Mouse (Mus musculus) lung, adult 18-20 months (tissue): ENCODE results near the gene Mdga1.
A peak's percentile ranks its signal among the peaks of the same experiment; 100 is the strongest.

Experiments
- DNase-seq, 2 experiments: peaks; one replicate each; pipeline ENCODE4 v3.0.0; 2022; ENCODE audit warnings: mixed read lengths in 2 of 2

Mdga1 gene

DNA sequence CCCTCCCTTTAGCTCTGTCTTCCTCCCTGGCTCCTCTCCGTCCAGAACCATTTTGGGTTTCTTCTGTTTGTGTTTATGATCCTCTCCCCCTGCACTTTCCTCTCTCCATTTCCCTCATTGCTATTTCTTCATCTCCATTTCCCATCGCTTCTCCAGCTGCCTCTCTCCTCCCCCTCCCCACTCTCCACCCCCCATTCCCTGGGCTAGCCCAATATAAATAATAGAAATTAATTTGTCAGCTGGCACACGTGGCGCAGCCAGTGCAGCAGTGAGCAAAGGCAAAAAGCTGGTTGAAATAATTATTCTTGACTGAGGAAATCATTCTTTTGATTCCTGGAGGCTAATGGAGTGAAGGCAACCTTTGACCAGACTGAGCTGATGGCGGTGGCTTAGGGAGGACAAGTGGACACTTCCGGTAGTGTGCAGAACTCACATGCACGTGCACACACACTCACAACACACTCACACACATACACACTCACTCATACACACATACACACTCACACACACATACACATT lies at the start of gene Mdga1:
Mdga1 (minus strand) TSS at position 51 of the 519 bp plus-strand sequence.
- DNase-seq = no peak

DNA sequence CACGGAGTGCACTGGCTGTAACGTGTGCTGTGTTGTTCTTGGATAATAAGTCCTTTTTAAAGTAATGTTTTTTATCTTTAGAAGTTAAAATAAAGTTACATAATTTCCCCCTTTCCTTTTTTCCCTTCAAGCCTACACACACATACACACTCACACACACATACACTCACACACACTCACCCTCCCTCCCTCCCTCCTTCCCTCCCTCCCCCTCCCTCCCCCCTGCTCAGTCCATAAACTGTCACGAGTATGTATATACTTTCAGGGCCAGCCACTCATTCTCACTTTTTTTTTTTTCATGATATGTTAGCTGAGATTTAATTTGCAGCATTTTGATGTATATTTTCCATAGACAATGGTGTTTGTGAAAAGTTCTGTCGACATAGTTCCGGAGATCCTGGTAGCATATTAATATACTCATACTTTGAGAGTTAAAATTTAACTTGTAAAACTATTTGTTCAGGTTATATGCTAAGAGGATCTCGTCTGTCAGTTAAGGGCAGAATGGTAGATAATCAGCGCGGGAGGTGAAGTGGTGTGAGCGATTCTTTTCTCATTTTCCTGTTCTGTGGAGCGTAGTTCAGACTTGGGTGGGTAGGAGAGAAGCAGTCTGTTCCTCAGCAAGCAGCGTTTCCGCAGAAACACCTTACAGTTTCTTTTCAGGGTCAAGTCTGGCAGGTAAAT lies 49.2 kb upstream of the Mdga1 start:
- no peak for DNase-seq

DNA sequence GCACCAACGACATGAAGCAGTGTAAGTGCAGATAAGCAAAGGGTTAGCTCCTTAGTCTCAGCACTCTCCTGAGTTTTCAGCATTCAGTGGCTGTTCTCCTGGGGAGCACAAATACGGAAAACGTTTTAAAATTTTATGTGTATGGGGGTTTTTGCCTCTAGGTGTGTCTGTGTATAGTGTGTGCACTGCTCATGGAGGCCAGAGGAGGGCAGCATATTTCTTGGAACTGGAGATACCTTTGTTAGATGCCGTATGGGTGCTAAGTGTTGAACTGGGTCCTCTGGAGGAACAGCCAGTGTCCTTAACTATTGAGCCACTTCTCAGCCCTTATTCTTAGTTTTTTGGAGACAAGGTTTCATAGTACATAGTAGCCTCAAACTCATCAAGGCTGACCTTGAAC lies 44.8 kb upstream of the Mdga1 start:
- no peak for DNase-seq

DNA sequence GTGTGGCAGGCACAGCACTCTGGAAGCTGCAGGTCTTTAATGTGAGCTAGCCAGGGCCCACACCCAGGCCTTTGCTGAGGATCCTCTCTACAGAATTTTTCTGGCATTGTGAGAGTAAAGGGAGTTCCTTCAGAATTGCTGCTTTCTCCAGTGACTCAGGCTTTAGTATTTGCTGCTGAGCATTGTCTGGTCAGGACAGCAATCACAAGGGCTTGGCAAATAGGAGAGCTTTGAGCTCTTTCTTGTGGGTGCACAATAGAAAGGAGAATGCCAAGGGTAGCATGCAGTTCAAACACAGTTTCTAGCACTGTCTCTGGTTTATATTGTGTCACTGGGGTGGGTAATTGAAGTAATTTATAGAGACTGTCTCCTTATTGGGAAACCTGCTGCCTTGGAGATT lies 38.5 kb upstream of the Mdga1 start:
- no peak for DNase-seq

DNA sequence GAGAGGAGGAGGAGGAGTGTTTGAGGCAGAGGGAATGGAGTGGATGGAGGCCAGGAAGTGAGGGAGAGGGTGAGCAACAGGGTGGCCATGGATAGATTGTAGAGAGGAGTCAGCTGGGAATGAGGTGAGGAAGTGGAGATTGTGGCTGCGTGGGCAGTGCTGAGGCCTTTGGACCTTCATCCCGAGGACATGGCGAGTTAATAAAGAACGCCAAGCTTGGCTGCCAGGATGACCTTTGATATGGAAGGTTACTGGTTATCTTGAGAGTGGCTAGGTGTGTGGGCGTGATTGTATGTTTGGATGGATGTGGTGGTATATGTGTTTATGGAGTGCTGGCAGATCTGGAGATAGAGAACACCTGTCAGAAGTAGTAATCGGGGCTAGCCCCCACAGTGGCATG lies 38.0 kb upstream of the Mdga1 start:
- DNase-seq = no peak

DNA sequence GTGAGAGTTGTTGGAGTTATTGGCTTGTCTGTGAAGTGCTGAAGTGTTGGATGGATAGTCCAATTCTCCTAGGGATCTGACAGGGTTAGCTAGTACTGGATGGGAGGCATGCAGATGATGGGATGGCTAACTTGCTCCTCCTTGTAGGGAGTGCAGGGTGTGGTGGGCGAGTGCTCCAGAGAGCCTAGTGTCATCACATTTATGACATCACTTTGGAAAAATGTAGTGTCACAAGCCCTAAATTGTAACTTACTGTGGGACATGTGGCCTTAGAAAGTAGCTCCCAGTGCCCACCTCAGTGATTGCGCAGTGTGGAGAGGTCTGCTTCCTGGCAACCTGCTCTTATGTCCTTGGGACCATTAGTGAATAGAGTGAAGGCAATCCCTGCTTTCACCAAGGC lies 37.0 kb upstream of the Mdga1 start:
- no peak for DNase-seq

DNA sequence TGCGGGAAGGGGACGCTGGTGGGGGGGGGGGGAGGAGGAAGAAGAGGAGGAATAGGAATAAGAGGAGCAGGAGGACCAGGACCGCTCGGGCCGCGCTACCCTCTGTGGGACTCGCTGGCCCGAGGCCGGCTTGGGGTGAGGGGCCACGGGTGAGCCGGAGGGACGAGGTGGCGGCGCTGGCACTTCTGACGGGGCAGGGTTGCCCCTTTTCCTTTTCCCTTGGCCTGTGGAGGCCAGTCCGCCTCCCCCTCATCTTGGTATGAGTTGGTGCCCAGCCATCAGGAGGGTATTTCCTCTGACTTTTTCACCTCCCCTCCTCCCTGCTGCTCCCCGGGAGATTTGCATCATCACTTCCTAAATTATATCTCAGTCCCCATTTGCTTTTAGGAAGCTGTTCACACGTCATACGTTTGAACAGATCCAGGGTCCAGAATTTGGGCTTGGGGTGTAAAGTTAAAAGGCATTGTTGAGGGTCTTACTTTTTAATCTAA lies 35.6 kb upstream of the Mdga1 start:
- peak; percentile 56 to 63 for DNase-seq

DNA sequence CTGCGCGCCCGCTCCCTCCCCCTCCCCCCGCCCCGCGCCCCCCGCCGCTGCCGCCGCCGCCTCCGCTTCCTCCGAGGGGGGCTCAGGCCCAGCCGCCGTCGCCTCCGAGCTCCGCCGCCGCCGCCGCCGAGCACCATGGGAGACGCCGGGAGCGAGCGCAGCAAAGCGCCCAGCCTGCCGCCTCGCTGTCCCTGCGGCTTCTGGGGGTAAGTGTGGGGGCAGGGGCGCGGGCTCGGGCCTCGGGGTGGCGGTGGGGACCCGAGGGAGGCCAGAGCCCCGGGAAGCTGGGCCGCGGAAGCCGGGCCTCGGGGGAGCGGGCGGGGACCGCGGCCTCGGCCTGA lies 35.2 kb upstream of the Mdga1 start:
- DNase-seq = no peak

DNA sequence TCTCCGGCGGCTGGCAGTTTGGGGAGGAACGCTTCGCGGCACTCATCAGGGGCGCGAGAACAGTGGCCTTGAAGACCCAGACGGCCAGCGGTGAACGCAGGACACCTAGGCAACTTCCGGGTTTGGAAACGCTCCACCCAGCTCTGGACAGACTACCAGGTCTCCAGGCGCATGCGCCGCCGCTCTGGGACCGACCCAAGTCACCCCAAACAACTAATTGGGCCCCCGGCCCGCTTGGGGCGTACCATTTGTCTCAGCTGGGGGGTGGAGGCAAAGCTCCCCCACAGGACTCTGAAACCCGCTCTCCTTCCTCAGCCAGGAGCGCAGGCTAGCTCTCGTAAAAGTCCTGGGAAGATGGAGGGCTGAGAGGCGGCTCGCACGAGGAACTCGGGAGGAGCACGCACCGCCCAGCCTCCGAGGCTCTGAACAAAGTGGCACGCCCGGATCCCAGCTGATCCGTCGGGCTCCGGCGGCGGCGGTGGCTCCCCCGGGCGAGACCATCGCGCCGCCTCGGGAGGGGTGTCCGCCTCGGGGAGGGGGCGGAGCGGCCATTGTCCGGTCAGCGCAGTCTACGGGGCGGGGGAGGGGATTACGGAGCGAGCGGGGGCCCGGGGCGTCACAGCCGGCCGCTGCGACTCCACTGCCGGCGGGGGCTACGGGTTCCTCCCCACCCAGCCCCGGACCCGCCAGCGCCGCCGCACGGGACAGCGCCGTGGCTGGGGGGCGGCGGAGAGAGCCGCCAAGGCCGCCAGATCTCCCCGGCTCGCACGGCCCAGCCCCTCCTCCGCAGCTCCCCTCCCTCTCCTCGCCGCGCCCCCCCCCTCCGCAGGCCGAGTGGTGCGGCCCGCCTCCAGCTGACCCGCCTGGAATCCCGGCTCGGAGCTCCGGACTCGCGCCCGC lies 34.6 kb upstream of the Mdga1 start, which contains the start of gene Zfand3:
Zfand3 (plus strand) TSS at position 531 of the 900 bp plus-strand sequence.
- DNase-seq = peak; percentile 94 to 95

DNA sequence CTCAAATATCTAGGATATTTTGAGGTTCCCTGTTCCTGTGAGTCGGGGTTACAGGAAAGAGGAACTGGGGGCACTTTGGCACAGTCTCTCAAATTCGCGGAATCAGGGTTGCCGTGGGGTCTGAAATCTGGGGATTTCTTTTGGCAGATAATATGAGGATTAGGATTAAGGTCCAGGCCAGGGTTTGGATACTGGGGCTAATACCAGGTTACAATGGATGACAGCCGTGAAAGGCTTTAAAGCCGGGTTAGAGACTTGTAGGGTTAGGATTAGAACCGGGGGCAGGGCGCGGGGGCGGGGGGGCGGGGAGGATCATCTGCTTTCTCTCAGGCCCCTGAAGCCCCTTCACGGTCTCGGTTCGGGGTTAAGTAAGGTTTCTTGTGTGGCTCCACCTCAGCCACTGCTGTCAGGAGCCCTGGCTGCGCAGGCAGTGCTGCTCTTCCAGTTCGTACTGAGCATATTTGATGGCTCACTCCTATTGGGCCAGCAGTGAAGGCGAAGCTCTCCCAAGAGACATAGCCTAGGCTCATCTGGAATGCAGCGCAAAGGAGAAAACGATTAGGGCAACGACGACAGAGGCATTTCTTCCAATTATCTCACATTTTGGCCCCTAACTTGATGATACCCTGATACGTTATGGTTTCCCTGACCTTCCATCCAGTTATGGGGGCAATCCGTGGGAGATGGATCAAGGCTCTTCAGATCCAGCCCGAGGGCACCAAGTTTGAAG lies 28.8 kb upstream of the Mdga1 start:
- DNase-seq = no peak

DNA sequence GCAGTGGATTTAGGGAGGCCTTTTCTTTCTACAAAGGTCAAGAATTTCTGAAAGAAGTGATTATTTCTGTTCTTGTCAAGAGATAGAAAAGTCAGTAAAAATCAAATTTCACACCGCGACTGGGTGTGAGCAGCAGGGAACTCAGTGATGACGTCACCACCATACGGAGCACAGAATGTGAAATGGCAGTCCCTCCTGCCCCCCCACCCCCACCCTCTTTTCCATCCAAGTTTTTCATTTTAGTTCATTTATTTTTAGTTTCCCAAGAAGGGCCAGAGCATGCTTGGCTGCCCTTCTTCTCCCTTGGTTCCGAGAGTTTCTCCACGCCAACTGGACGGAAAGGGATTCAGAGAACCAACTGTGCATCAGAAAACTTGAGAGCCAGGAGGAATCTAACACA lies 27.8 kb upstream of the Mdga1 start:
- no peak for DNase-seq

DNA sequence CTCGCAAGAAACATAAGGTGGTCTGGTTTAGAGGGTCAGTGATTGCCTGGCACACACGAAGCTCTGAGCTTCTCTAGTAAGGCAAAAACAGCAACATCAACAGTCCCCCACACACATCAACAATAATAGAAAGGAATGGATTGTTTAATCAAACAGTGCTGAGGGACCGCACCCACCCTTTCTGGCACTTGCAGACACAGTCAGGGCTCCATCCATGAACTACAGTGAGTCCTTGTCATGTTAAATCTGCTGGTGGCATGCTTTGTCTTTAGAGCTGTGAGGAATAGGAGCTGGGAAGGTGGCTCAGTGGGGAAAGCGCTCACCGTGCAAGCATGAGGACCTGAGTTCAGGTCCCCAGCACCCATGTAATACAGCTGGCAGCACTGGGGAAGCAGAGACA lies 26.1 kb upstream of the Mdga1 start:
- no peak for DNase-seq

DNA sequence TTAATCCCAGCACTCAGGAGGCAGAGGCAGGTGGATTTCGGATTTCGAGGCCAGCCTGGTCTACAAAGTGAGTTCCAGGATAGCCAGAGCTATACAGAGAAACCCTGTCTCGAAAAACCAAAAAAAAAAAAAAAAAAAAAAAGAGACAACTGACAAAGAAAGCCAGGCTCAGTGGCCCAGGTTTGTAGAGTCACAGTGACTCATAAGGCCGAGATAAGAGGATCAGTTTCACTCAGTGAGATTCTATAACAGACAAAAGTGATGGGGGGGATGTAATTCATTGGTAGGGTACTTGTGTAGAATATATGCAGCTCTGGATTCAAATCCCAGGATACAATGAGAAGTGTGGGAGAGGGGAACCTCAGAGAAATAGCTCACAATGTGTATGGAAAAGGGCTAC lies 24.6 kb upstream of the Mdga1 start:
- DNase-seq = no peak

DNA sequence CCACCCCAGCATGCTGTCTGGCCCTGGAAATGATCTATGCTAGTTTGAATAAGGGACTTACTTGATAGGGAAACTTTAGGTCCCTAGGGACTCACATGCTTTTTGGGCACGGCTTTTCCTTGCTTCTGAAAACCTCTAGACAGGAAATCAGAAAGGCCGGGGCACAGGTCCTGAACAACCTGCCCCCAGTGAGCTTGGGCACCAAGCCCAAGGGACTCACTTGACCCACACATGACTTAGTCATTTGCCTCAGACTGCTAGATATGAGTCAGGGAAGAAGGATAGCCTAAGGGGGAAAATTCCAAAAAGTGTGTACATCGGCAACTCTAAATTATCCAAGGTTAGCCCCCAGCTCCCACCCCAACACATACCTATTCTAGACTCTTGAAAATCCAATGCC lies 24.1 kb upstream of the Mdga1 start:
- DNase-seq = no peak

DNA sequence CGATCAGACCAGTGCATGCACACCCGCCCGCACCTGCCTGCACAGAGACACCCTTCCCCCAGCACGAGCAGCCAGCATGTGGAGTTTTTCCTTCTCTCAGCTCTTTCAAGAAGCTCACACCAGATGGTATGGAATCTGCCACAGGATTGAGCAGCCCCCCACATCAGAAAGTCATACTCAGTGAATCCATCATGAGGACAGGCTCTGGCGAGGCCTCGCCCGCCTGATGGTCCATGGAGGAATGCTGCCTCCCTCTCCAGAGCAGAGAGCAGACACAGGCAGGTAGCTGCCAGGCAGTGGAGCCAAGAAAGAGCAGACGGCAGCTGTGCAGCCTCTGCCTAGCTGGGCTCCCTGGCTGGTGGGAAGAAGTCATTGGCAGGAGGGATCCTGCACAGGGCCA lies 23.6 kb upstream of the Mdga1 start:
- DNase-seq = no peak

DNA sequence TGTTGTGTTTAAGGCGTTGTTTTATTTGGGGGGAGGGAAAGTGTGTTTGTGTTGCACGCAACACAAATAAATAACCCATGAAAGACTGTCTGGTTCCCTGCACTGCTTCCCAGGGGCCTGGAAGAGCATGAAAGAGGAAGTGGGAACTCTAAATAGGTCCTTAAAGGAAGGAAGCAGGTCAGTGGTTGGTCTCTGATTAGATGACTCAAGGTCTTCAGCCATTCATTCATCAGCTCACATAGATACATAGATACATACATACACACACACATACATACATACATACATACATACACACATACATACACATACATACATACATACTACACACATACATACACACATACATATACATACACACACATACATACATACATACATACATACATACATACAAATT lies 21.0 kb upstream of the Mdga1 start:
- no peak for DNase-seq

DNA sequence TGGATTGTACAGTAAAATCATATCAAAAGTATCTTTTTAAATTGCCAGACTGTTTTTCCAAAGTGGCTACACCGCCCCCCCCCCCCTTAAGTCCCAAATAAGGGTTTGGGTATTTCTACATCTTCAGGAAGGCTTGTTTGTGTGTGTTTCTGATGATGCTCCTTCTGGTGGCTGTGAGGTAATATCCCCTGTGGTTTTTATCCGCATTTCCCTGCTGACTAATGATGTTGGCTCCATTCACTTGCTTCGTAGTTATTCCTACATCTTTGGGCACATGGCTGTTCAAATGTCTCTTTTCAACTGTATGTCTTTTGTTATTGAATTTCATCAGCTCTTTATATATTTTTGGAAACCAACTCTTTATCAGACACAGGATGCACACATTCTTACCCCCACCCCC lies 20.2 kb upstream of the Mdga1 start:
- DNase-seq = no peak

DNA sequence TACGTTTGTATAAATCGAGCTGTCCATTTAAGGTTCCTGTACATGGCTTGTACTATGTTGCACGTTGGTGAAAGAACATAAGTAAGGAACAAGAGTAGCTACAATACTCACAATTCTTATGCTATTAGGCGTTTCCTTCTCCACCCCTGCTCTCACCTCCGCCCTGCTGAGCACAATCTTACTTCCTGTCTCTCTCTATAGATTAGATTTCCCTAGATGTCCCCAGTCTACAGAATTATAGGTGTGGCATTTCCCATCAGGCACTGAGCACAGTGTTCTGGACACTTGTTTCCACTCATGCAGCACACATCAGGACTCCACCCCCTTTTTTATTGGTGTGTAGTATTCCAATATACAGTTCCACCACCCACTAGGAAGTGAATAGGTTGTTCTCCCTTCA lies 19.8 kb upstream of the Mdga1 start:
- DNase-seq = no peak

DNA sequence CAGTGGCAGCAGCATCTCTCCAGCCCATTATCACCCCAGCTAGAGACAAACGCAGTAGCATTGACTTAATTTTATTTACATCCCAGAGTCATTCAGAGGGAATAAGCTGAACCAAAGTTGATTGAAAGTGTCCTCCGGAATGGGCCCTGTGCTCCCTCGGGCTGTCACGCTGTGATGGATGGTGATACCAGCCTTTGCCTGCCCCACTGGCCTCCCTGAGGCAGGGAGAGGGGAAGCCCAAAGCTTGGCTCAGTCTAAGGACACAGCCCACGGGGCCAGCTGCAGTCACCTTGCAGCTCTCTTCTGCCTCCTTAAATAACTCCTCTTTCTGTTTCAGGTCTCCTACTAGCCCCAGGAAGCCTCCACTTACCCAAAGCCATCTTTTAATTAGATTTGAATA lies 18.3 kb upstream of the Mdga1 start:
- no peak for DNase-seq

DNA sequence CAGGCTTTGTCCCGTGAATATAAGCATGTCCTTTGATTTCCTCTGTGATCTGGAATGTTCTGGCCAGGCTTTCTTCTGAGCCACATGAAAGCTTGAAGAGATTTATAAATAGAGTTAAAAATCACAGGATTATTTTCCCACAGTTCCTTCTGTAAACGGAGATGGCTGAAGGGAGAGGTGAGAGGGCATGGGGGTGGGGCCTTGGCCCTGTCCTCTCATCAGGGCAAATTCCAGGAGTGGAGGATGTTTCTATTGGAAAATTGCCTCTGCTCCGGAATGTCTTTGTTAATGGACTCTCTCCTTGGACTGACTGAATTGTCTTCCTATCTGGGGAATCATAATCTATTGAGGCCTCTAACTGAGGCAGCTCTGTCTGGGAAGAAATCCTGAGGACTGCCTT lies 15.6 kb upstream of the Mdga1 start:
- DNase-seq = peak; percentile 34 to 47

DNA sequence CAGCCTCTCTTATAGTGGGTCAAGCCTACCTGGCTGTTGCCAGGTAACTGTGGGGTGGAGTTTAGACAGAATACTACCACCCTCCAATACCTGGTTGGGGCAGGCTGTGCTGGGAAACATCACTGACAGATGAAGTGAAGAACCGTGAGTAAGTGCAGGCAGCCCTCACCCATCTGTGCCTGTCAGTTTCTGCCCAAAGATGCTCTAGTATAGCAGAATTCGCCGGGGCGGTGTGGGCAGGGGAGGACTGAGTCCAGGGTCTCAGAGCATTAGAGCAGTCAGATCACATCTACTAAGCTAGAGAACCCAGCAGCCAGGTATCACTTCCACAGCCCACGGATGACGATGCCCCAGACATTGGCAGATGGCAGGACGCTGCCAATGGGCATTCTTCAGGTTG lies 15.0 kb upstream of the Mdga1 start:
- DNase-seq = no peak

DNA sequence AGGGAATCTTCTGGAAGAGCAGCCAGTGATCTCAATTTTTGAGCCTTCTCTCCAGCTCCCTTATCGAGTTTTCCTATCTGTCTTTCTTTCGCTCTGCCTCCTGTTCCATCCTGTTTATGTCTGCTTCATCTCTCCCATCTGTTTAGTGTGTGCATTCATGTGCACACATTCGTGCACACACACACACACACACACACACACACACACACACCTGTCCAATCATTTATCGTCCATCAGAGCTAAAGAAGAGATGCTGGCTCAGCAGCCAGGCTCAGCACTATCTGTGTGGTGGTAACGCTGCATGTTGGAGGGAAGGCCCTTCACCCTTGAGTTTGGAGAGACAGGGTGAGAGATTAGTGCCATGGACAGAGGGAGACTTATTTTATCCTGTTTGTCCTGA lies 13.3 kb upstream of the Mdga1 start:
- DNase-seq = no peak

DNA sequence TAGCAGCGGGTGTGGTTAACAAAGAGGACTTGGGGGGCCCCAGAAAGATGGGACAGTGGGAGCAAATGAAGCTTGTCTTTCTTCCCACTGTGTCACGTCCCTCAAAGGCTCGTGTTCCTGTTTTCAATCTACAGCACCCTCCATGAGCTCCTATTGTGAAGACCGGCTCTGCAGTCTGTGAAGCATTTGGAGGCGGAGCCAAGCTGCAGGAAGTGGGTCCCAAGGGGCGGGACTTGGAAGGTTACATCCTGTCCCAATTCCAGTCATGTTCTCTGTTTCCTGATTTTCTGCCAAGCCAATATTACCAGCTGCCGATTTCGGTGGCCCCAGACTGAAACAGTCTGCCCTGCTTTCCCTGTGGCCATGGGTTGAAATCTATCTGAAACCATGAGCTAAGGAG lies 11.7 kb upstream of the Mdga1 start:
- no peak for DNase-seq
